Mouse (Mus musculus) forebrain, embryonic 13.5 days (tissue): Measurements from ENCODE around the gene B4galt3. TPM values are rescaled to one million over a fixed set of nuclear protein-coding genes. Genes with fewer than 3 reads are reported as not detected.

Experiments
- polyA plus RNA-seq: library from polyadenylated mRNA; unstranded; fragments of >200 nt; fragmentation: Nextera tagmentation; extraction: Ambion mirVana; gene quantifications from 2 replicates; pipeline ENCODE4 v1.2.1, GENCODE M21; 2015

Gene B4galt3
- polyA plus RNA-seq, 1 experiment from 2014 or later: 95.3 TPM

Other genes with a start within 250 kb of the B4galt3 start
- gene Fcgr3, start 205.4 kb upstream of the B4galt3 start, polyA plus RNA-seq: 3.5 and 3.8 TPM in 2 replicates
- gene Cfap126, start 156.4 kb upstream of the B4galt3 start, polyA plus RNA-seq: 6.6 and 7.8 TPM in 2 replicates
- 223 and 229 TPM in 2 replicates for gene Sdhc, start 119.7 kb upstream of the B4galt3 start, polyA plus RNA-seq
- 0.22 TPM in 1 of 2 replicates, not detected in the other for gene Mpz, start 119.6 kb upstream of the B4galt3 start, polyA plus RNA-seq
- 6.2 and 8.8 TPM in 2 replicates for gene Pcp4l1, start 74.1 kb upstream of the B4galt3 start, polyA plus RNA-seq
- gene Nr1i3, start 56.4 kb upstream of the B4galt3 start, polyA plus RNA-seq: 0.32 and 0.37 TPM in 2 replicates
- 33.8 and 43.0 TPM in 2 replicates for gene Tomm40l, start 47.8 kb upstream of the B4galt3 start, polyA plus RNA-seq
- gene Apoa2, start 45.3 kb upstream of the B4galt3 start, polyA plus RNA-seq: 2.6 and 8.3 TPM in 2 replicates
- gene Fcer1g, start 36.0 kb upstream of the B4galt3 start, polyA plus RNA-seq: 12.3 and 12.8 TPM in 2 replicates
- 6.9 and 7.3 TPM in 2 replicates for gene Adamts4, start 19.9 kb upstream of the B4galt3 start, polyA plus RNA-seq
- gene Ndufs2, start 18.9 kb upstream of the B4galt3 start, polyA plus RNA-seq: 216 and 221 TPM in 2 replicates
- 50.3 and 51.0 TPM in 2 replicates for gene Ppox, start 10.9 kb downstream of the B4galt3 start, polyA plus RNA-seq
- 122 and 125 TPM in 2 replicates for gene Usp21, start 17.7 kb downstream of the B4galt3 start, polyA plus RNA-seq
- 118 and 120 TPM in 2 replicates for gene Ufc1, start 24.7 kb downstream of the B4galt3 start, polyA plus RNA-seq
- 50.9 and 54.0 TPM in 2 replicates for gene Dedd, start 58.8 kb downstream of the B4galt3 start, polyA plus RNA-seq
- gene Nit1, start 75.3 kb downstream of the B4galt3 start, polyA plus RNA-seq: 52.9 and 56.9 TPM in 2 replicates
- gene Pfdn2, start 75.3 kb downstream of the B4galt3 start, polyA plus RNA-seq: 160 and 180 TPM in 2 replicates
- 3.3 and 3.8 TPM in 2 replicates for gene Klhdc9, start 90.5 kb downstream of the B4galt3 start, polyA plus RNA-seq
- gene Nectin4, start 99.8 kb downstream of the B4galt3 start, polyA plus RNA-seq: 0.31 and 0.32 TPM in 2 replicates
- 0.35 and 0.36 TPM in 2 replicates for gene Arhgap30, start 118.6 kb downstream of the B4galt3 start, polyA plus RNA-seq
- 205 and 211 TPM in 2 replicates for gene Usf1, start 141.0 kb downstream of the B4galt3 start, polyA plus RNA-seq
- gene Tstd1, start 148.5 kb downstream of the B4galt3 start, polyA plus RNA-seq: 12.2 and 12.3 TPM in 2 replicates
- gene F11r, start 167.2 kb downstream of the B4galt3 start, polyA plus RNA-seq: 8.4 and 9.7 TPM in 2 replicates
- 23.0 and 24.5 TPM in 2 replicates for gene Alyref2, start 233.2 kb downstream of the B4galt3 start, polyA plus RNA-seq